Mouse (Mus musculus): Measurements from ENCODE around the gene Popdc2.

GRCm38 (mm10) chr16:38326778-38327397 is 35.1 kb upstream of the Popdc2 start:
- TF ChIP-seq POLR2A (IDR thresholded peaks at IDR 0.05; ENCODE audit: borderline replicate concordance, extremely low read depth, insufficient read depth, insufficient read length, poor library complexity, severe bottlenecking) = no peak
- no peak for TF ChIP-seq CTCF (IDR thresholded peaks at IDR 0.05; ENCODE audit: borderline replicate concordance, extremely low read depth, insufficient read depth, insufficient read length)

All from brain, embryonic 14.5 days (tissue).